Mouse (Mus musculus) lung, postnatal 0 days (tissue): ENCODE measurements around the gene Cnr2. TPM values are rescaled to one million over a fixed set of nuclear protein-coding genes. Genes with fewer than 3 reads are reported as not detected.

Experiments
- ATAC-seq: fragments of 200-750 bp; cut with Nextera tagmentation; 2 replicates; pipeline ENCODE4 v1.8.0; 2017; ENCODE audit warnings: moderate library complexity
- DNase-seq: peaks from one replicate; pipeline ENCODE4 v3.0.0-alpha.2; 2016; ENCODE audit warnings: low spot score
- H3K27ac ChIP-seq: fragments of 300-500 bp; sonication (generic); 2 replicates; pipeline ENCODE4 v1.5.1; 2014; ENCODE audit warnings: antibody characterized with exemption, mild to moderate bottlenecking, low read length, mixed read lengths
- H3K27me3 ChIP-seq: fragments of 300-500 bp; sonication (generic); replicated peaks from 2 replicates; pipeline ENCODE4 v1.6.1; 2014; ENCODE audit warnings: low read length, mixed read lengths; ENCODE audit not compliant: insufficient read depth
- H3K36me3 ChIP-seq: fragments of 300-500 bp; sonication (generic); 2 replicates; pipeline ENCODE4 v1.6.1; 2014; ENCODE audit warnings: low read length, mixed read lengths; ENCODE audit not compliant: insufficient read depth
- H3K4me1 ChIP-seq: fragments of 300-500 bp; sonication (generic); 2 replicates; pipeline ENCODE4 v1.6.1; 2014; ENCODE audit warnings: antibody characterized with exemption, low read depth, low read length, mixed read lengths; ENCODE audit not compliant: insufficient read depth
- H3K4me2 ChIP-seq: fragments of 300-500 bp; sonication (generic); replicated peaks from 2 replicates; pipeline ENCODE4 v1.6.1; 2014; ENCODE audit warnings: low read depth, mild to moderate bottlenecking, low read length, moderate library complexity, mixed read lengths
- H3K4me3 ChIP-seq: fragments of 300-500 bp; sonication (generic); 2 replicates; pipeline ENCODE4 v1.5.1; 2014; ENCODE audit warnings: low read depth, low read length
- H3K9ac ChIP-seq: fragments of 300-500 bp; sonication (generic); replicated peaks from 2 replicates; pipeline ENCODE4 v1.6.1; 2014; ENCODE audit warnings: low read depth, mild to moderate bottlenecking
- H3K9me3 ChIP-seq: fragments of 300-500 bp; sonication (generic); 2 replicates; pipeline ENCODE4 v1.6.1; 2016; ENCODE audit warnings: low read length, mixed read lengths
- CTCF ChIP-seq: IDR thresholded peaks from 2 replicates; pipeline ENCODE4 v1.5.1; 2016; ENCODE audit warnings: antibody characterized with exemption, mild to moderate bottlenecking
- EP300 ChIP-seq: IDR thresholded peaks from 2 replicates; pipeline ENCODE4 v1.6.1; 2016; ENCODE audit warnings: antibody characterized with exemption, mild to moderate bottlenecking, control low read depth
- WGBS: fragments of 180-500 bp; shearing (Covaris S2); extraction: QIAGEN DNeasy Blood & Tissue Kit; methylation state at CpG from one replicate; pipeline ENCODE4 v1.1.7; 2014; 5-methylcytosine and 5-hydroxymethylcytosine counted together
- polyA plus RNA-seq: library from polyadenylated mRNA; unstranded; fragments of >200 nt; fragmentation: Nextera tagmentation; extraction: Ambion mirVana; gene quantifications from 2 replicates; pipeline ENCODE4 v1.2.1, GENCODE M21; 2015

The Cnr2 gene
- polyA plus RNA-seq, 1 experiment from 2014 or later: 1.9 TPM

GRCm38 (mm10) chr4:135942193-135942592, 47.0 kb downstream of the Cnr2 start:
- H3K4me1 ChIP-seq: peaks cover 9% of the 10 kb centered on the region; the same call in 1 of the 2 replicates
- 69% methylated on average over 6 of the region's 6 CpGs for WGBS
- H3K27me3 ChIP-seq: no peaks in the 10 kb centered on the region
- H3K9ac ChIP-seq: no peak overlapping the region
- H3K9me3 ChIP-seq: no peaks in the 10 kb centered on the region
- no peak for ATAC-seq
- H3K4me3 ChIP-seq: no peak overlapping the region
- TF ChIP-seq CTCF (no peak), EP300 (no peak)
- no peak overlapping the region for H3K4me2 ChIP-seq
- no peak overlapping the region for H3K27ac ChIP-seq
- no peaks in the 10 kb centered on the region; the same call in 1 of the 2 replicates for H3K36me3 ChIP-seq
- DNase-seq: no peak

- H3K4me2 ChIP-seq: no peak overlapping the region
- H3K4me1 ChIP-seq: peaks cover 14% of the 10 kb centered on the region; the same call in 1 of the 2 replicates
- ATAC-seq (no peak), DNase-seq (no peak)
- WGBS: 35% methylated on average over 4 of the region's 4 CpGs
- no peak overlapping the region for H3K4me3 ChIP-seq
- H3K27ac ChIP-seq: no peak overlapping the region
- no peak for TF ChIP-seq CTCF
- no peak for TF ChIP-seq EP300
- H3K9ac ChIP-seq: no peak overlapping the region
- no peaks in the 10 kb centered on the region for H3K9me3 ChIP-seq
- no peaks in the 10 kb centered on the region; the same call in 1 of the 2 replicates for H3K36me3 ChIP-seq
- H3K27me3 ChIP-seq: no peaks in the 10 kb centered on the region
Observed at GRCm38 (mm10) chr4:135943389-135943788, 48.2 kb downstream of the Cnr2 start.

GRCm38 (mm10) chr4:135945706-135946105, 50.5 kb downstream of the Cnr2 start:
- peak overlapping the region; percentile 79; the same call in 1 of the 2 replicates for H3K9ac ChIP-seq
- WGBS: 63% methylated on average over 10 of the region's 10 CpGs
- H3K27ac ChIP-seq: peak overlapping the region; percentile 43
- TF ChIP-seq EP300 (no peak), CTCF (no peak)
- H3K4me2 ChIP-seq: peak overlapping the region; percentile 75
- ATAC-seq (peak; percentile 23), DNase-seq (peak; percentile 58)
- peak overlapping the region; percentile 90 for H3K4me3 ChIP-seq
- H3K4me1 ChIP-seq: peaks cover 14% of the 10 kb centered on the region; the same call in 1 of the 2 replicates
- H3K9me3 ChIP-seq: no peaks in the 10 kb centered on the region
- H3K36me3 ChIP-seq: no peaks in the 10 kb centered on the region
- no peaks in the 10 kb centered on the region for H3K27me3 ChIP-seq

- peaks cover 14% of the 10 kb centered on the region; the same call in 1 of the 2 replicates for H3K4me1 ChIP-seq
- no peaks in the 10 kb centered on the region for H3K9me3 ChIP-seq
- peak within 1 kb of the TSS; percentile 79 for H3K9ac ChIP-seq
- TF ChIP-seq EP300 (no peak), CTCF (no peak)
- peak within 1 kb of the TSS; percentile 69 for H3K27ac ChIP-seq
- peak within 1 kb of the TSS; percentile 90 for H3K4me3 ChIP-seq
- peak within 1 kb of the TSS; percentile 75 for H3K4me2 ChIP-seq
- H3K27me3 ChIP-seq: no peaks in the 10 kb centered on the region
- 1% methylated on average over 23 of the region's 23 CpGs for WGBS
- DNase-seq (peak; percentile 96), ATAC-seq (peak; percentile 95)
- 0 out of 2 replicates have a peak, but pooled peaks cover 4% of the 10 kb centered on the region for H3K36me3 ChIP-seq
Observed at GRCm38 (mm10) chr4:135946278-135946658, 51.1 kb downstream of the Cnr2 start, which contains the start of gene Hmgcl. Gene Hmgcl (plus strand): TSS chr4:135946448.

GRCm38 (mm10) chr4:135946659-135947301, 51.6 kb downstream of the Cnr2 start:
- peak overlapping the region; percentile 69 for H3K27ac ChIP-seq
- H3K4me1 ChIP-seq: peaks cover 14% of the 10 kb centered on the region; the same call in 1 of the 2 replicates
- 0 out of 2 replicates have a peak, but pooled peaks cover 9% of the 10 kb centered on the region for H3K36me3 ChIP-seq
- DNase-seq (peak; percentile 41), ATAC-seq (peak; percentile 18)
- WGBS: under 1% methylated on average over 28 of the region's 28 CpGs
- H3K9ac ChIP-seq: peak overlapping the region; percentile 79
- peak overlapping the region; percentile 75 for H3K4me2 ChIP-seq
- no peaks in the 10 kb centered on the region for H3K27me3 ChIP-seq
- TF ChIP-seq CTCF (no peak), EP300 (no peak)
- H3K9me3 ChIP-seq: no peaks in the 10 kb centered on the region
- peak overlapping the region; percentile 90 for H3K4me3 ChIP-seq

- H3K9ac ChIP-seq: no peak overlapping the region
- no peak for ATAC-seq
Observed at GRCm38 (mm10) chr4:135948142-135948541, 52.9 kb downstream of the Cnr2 start.

More at GRCm38 (mm10) chr4:135948142-135948541, 52.9 kb downstream of the Cnr2 start:
- DNase-seq: no peak
- H3K36me3 ChIP-seq: peaks cover 16% of the 10 kb centered on the region; the same call in 1 of the 2 replicates
- H3K27me3 ChIP-seq: no peaks in the 10 kb centered on the region
- H3K27ac ChIP-seq: no peak overlapping the region
- H3K9me3 ChIP-seq: no peaks in the 10 kb centered on the region
- no peak overlapping the region for H3K4me3 ChIP-seq
- TF ChIP-seq CTCF: no peak
- no peak for TF ChIP-seq EP300
- peaks cover 14% of the 10 kb centered on the region; the same call in 1 of the 2 replicates for H3K4me1 ChIP-seq
- H3K4me2 ChIP-seq: no peak overlapping the region
- 81% methylated on average over 8 of the region's 8 CpGs for WGBS
